Mouse (Mus musculus) cerebellum, adult 11 months (tissue): ENCODE data around the gene Pdcd6ip.

Experiments used
- DNase-seq: peaks from one replicate; pipeline ENCODE4 v3.0.0; 2022

Pdcd6ip gene

GRCm38 (mm10) chr9:113610776-113611175 is 97.3 kb downstream of the Pdcd6ip start:
- DNase-seq, result no peak

GRCm38 (mm10) chr9:113602140-113602539 is 105.9 kb downstream of the Pdcd6ip start:
- DNase-seq, result no peak
